Mouse (Mus musculus): ENCODE results near the gene Prkag1.
A peak's percentile ranks its signal among the peaks of the same experiment; 100 is the strongest.

GRCm38 (mm10) chr15:98789661-98790535 lies 41.4 kb downstream of the Prkag1 start, which contains the start of gene Wnt1:
- TF ChIP-seq CTCF (IDR thresholded peaks at IDR 0.05; ENCODE audit: low read depth) (peak; percentile 64), EP300 (IDR thresholded peaks at IDR 0.05; ENCODE audit: low read depth) (no peak)

All from liver, postnatal 0 days (tissue).